Mouse (Mus musculus): Measurements from ENCODE around the gene Eif2s2. TPM values are rescaled to one million over a fixed set of nuclear protein-coding genes. Genes with fewer than 3 reads are reported as not detected.
A peak's percentile ranks its signal among the peaks of the same experiment; 100 is the strongest.
"Not testable (repeated sequence)": the region's sequence is repeated elsewhere in the genome, so short reads cannot be mapped to it uniquely, and the experiment has no call there.

The Eif2s2 gene
- polyA plus RNA-seq, 1 experiment from 2014 or later, result 98.5 TPM

DNA sequence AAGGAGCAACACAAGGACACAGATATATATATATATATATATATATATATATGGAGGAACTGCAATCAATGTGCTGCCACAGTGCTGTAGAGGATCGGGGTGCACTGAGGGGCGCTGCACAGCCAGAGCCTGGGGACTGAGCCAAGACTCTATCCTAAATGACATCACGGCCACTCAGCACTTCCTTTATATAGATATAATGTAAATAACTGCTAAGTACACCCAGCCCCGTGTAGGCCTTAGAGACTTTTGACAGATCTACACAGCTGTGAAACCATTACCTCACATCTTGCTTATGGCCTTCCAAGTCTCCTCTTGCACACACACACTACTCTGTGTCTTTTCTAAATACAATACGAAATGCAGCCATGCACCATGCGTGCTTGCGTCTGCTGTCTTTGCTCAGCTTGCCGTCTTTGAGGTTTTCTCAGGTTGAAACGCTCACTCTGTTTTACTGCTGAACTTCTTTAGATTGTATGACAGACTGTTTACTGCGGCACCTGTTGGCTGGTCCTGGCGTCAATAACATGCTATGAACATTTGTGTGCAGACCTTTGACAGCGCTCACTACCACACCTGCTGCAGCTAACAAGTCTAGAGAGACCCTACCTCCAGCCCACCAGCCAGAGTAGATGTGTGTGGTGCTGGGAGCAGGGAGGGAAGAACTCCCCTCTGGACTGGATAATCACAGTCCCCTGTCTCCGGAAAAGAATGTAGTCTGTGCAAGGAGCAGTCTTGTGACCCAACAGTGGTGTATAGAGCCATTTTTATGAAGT is 25.3 kb upstream of the Eif2s2 start:
- H3K4me3 ChIP-seq, result no peak overlapping the region
- no peaks in the 10 kb centered on the region for H3K4me1 ChIP-seq
- H3K9ac ChIP-seq, result no peak overlapping the region
- no peaks in the 10 kb centered on the region for H3K36me3 ChIP-seq
- no peak for ATAC-seq (ENCODE audit: insufficient number of reproducible peaks, low FRiP score, low TSS enrichment, low read depth)
- 0 out of 2 replicates have a peak, but pooled peaks cover 6% of the 10 kb centered on the region for H3K27me3 ChIP-seq
- no peak overlapping the region for H3K4me2 ChIP-seq
- 49% methylated on average over 13 of the region's 13 CpGs for WGBS
- no peak overlapping the region for H3K27ac ChIP-seq
- no peaks in the 10 kb centered on the region for H3K9me3 ChIP-seq

DNA sequence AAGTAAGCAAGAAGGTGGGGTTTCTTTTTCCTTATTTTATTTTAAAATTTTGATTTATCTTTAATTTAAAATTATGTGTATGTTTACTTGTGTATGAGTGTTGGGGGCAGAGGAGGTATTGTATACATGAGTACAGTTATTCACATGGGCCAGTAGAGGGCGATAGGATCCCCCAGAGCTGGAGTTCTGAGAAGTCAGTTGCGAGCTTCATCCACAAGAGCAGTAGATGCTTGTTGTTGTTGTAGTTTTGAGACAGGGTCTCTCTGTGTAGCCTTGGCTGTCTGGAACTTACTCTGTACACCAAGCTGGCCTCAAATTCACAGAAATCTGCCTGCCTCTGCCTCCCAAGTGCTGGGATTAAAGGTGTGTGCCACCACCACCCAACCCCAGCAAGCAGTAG is 23.8 kb upstream of the Eif2s2 start:
- Histone ChIP-seq H3K27me3 (0 out of 2 replicates have a peak, but pooled peaks cover 6% of the 10 kb centered on the region), H3K27ac (no peak overlapping the region), H3K4me3 (no peak overlapping the region), H3K4me1 (no peaks in the 10 kb centered on the region), H3K9ac (no peak overlapping the region), H3K36me3 (no peaks in the 10 kb centered on the region), H3K9me3 (no peaks in the 10 kb centered on the region), H3K4me2 (no peak overlapping the region)
- no peak for ATAC-seq (ENCODE audit: insufficient number of reproducible peaks, low FRiP score, low TSS enrichment, low read depth)
- WGBS, result 15% methylated on average over 2 of the region's 2 CpGs

DNA sequence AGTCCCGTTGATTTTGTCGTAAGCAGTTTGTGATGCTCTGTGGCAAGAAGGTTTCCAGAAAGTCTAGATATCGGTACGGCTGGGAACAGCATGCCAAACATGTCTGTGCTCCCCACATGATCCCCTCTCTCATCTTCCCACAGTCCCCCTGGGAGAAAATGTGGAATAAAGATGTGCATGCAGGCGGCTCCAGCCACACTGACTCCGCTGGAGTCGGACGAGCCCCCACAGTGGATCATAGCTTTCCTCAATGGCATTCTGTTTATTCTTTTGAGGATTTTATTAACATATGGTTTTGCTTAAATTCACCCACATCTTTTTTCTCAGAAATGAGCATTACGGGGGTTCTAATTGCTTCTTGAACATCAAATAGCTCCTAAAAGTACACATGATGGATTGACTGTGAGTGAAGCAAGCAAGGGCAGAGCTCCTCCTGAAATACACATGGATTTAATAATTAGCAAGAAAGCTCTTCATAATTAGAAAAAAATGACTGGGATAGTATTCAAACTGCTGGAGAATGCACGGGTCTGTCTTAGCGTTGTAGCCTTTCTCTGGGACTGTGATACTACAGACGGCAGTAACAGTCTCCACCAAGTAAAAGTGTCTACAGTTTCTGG is 23.3 kb upstream of the Eif2s2 start:
- H3K4me3 ChIP-seq, result no peak overlapping the region
- no peak overlapping the region for H3K9ac ChIP-seq
- H3K4me1 ChIP-seq, result no peaks in the 10 kb centered on the region
- no peaks in the 10 kb centered on the region for H3K9me3 ChIP-seq
- H3K4me2 ChIP-seq, result no peak overlapping the region
- H3K36me3 ChIP-seq, result no peaks in the 10 kb centered on the region
- peak overlapping the region; percentile 38; the same call in 1 of the 2 replicates for H3K27ac ChIP-seq
- 0 out of 2 replicates have a peak, but pooled peaks cover 3% of the 10 kb centered on the region for H3K27me3 ChIP-seq
- WGBS, result 26% methylated on average over 12 of the region's 12 CpGs
- ATAC-seq (ENCODE audit: insufficient number of reproducible peaks, low FRiP score, low TSS enrichment, low read depth), result no peak

- WGBS, result 85% methylated on average over 6 of the region's 6 CpGs
- H3K36me3 ChIP-seq, result no peaks in the 10 kb centered on the region
Measured at GRCm38 (mm10) chr2:154909789-154910188, 17.1 kb upstream of the Eif2s2 start.

DNA sequence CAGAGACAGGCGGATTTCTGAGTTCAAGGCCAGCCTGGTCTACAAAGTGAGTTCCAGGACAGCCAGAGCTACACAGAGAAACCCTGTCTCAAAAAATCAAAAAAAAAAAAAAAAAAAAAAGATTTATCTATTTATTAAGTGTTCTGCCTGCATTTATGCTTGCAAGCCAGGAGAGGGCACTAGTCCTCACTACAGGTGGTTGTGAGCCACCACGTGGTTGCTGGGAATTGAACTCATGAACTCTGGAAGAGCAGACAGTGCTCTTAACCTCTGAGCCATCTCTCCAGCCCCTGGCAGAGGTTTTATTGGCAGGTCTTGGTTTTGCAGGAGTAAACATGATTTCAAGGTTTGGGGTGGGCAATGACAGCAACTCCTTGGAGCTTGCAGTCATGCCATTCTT is 15.5 kb upstream of the Eif2s2 start:
- 40% methylated on average over 2 of the region's 2 CpGs for WGBS
- not testable (repeated sequence) for H3K4me2 ChIP-seq; H3K4me3 ChIP-seq; H3K27ac ChIP-seq; H3K9ac ChIP-seq; H3K9me3 ChIP-seq; H3K27me3 ChIP-seq; ATAC-seq (ENCODE audit: insufficient number of reproducible peaks, low FRiP score, low TSS enrichment, low read depth); H3K4me1 ChIP-seq; H3K36me3 ChIP-seq

More at GRCm38 (mm10) chr2:154909789-154910188, 17.1 kb upstream of the Eif2s2 start:
- H3K27ac ChIP-seq, result no peak overlapping the region
- H3K4me2 ChIP-seq, result no peak overlapping the region
- H3K27me3 ChIP-seq, result no peaks in the 10 kb centered on the region
- no peak overlapping the region for H3K9ac ChIP-seq
- H3K4me3 ChIP-seq, result no peak overlapping the region
- no peak for ATAC-seq (ENCODE audit: insufficient number of reproducible peaks, low FRiP score, low TSS enrichment, low read depth)
- H3K4me1 ChIP-seq, result no peaks in the 10 kb centered on the region
- no peaks in the 10 kb centered on the region for H3K9me3 ChIP-seq

- Histone ChIP-seq H3K4me1 (no peaks in the 10 kb centered on the region), H3K36me3 (no peaks in the 10 kb centered on the region), H3K9ac (no peak overlapping the region), H3K9me3 (no peaks in the 10 kb centered on the region), H3K4me2 (no peak overlapping the region), H3K27ac (no peak overlapping the region), H3K4me3 (no peak overlapping the region), H3K27me3 (no peaks in the 10 kb centered on the region)
- WGBS, result 58% methylated on average over 2 of the region's 2 CpGs
- ATAC-seq (ENCODE audit: insufficient number of reproducible peaks, low FRiP score, low TSS enrichment, low read depth), result no peak
Measured at GRCm38 (mm10) chr2:154905796-154906195, 13.1 kb upstream of the Eif2s2 start.

DNA sequence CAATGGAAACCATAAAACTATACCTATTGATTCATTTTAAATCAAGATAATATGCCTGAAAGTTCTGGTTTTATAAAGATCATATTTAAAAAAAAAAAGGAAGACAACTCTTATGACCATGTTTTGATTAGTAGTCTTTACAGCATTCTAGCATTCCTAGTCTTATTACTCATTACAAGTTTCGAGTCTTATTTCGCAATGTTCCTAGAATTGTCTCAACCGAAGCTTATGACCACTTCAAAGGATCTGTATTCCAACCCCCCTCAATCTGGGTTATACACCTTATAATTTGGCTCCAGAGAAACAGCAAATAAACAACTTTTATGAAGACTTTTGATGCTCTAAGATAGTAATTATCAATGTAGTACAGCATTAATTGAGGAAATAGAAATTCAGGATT is 9.4 kb upstream of the Eif2s2 start:
- no peaks in the 10 kb centered on the region for H3K27me3 ChIP-seq
- no peak for ATAC-seq (ENCODE audit: insufficient number of reproducible peaks, low FRiP score, low TSS enrichment, low read depth)
- no peaks in the 10 kb centered on the region for H3K4me1 ChIP-seq
- no peak overlapping the region for H3K27ac ChIP-seq
- H3K36me3 ChIP-seq, result no peaks in the 10 kb centered on the region
- H3K4me2 ChIP-seq, result no peak overlapping the region
- no peak overlapping the region for H3K4me3 ChIP-seq
- H3K9ac ChIP-seq, result no peak overlapping the region
- 63% methylated on average over 3 of the region's 3 CpGs for WGBS
- H3K9me3 ChIP-seq, result no peaks in the 10 kb centered on the region

DNA sequence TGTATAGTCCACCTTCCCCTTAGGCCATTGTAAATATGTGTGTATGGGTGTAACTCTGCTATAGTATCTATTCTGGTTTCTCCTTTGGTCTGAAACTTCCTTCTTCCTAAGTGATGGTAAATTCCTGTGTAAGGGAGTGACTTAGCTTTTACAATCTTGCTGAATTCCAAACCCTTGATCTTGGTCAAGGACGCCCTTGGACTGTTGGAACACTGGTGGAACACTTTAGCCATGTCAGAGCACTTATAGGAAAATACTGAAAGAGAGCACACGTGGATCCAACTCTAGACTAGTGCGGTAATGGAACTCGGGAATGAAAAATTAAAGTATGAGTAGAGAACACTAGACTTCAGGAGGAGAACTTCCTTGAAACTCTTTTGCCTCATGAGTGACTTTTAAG is 6.7 kb upstream of the Eif2s2 start:
- not testable (repeated sequence) for ATAC-seq (ENCODE audit: insufficient number of reproducible peaks, low FRiP score, low TSS enrichment, low read depth); H3K36me3 ChIP-seq; H3K9ac ChIP-seq; H3K4me2 ChIP-seq; H3K27ac ChIP-seq; H3K4me3 ChIP-seq; H3K27me3 ChIP-seq; H3K4me1 ChIP-seq; H3K9me3 ChIP-seq
- WGBS, result 79% methylated on average over 4 of the region's 4 CpGs

DNA sequence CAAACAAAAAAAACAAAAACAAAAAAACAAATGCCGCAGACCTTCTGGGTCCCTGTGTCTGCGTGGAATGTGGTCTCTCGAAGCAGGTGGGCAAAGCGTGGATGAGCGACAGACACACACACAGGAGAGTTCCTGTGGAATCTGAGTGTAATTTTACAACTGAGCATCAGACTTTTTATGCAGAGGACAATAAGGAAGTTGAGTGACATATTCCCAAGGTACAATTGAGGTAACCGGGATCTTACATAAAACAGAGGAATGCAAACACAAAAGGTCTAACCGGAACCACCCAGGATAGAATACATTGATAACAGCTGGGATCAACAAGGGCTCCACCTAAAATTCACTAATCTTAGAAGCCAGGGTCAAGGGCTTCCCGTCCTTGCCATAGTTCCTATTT is 6.3 kb upstream of the Eif2s2 start:
- not testable (repeated sequence) for H3K9me3 ChIP-seq; ATAC-seq (ENCODE audit: insufficient number of reproducible peaks, low FRiP score, low TSS enrichment, low read depth); H3K4me3 ChIP-seq; H3K4me1 ChIP-seq; H3K9ac ChIP-seq; H3K36me3 ChIP-seq; H3K27ac ChIP-seq; H3K4me2 ChIP-seq; H3K27me3 ChIP-seq
- 89% methylated on average over 8 of the region's 8 CpGs for WGBS

GRCm38 (mm10) chr2:154893548-154893947 is 813 bp upstream of the Eif2s2 start:
- Histone ChIP-seq H3K9ac (no peak overlapping the region), H3K36me3 (no peaks in the 10 kb centered on the region), H3K9me3 (no peaks in the 10 kb centered on the region), H3K4me2 (peak overlapping the region; percentile 70; the same call in 1 of the 2 replicates), H3K4me3 (peak overlapping the region; percentile 92; the same call in 1 of the 2 replicates), H3K27ac (no peak overlapping the region), H3K27me3 (no peaks in the 10 kb centered on the region), H3K4me1 (peaks cover 10% of the 10 kb centered on the region; the same call in 1 of the 2 replicates)
- 62% methylated on average over 4 of the region's 4 CpGs for WGBS
- ATAC-seq (ENCODE audit: insufficient number of reproducible peaks, low FRiP score, low TSS enrichment, low read depth), result no peak

- peaks cover 10% of the 10 kb centered on the region; the same call in 1 of the 2 replicates for H3K4me1 ChIP-seq
- no peak overlapping the region for H3K9ac ChIP-seq
- peaks cover 3% of the 10 kb centered on the region; the same call in 1 of the 2 replicates for H3K36me3 ChIP-seq
- peak overlapping the region; percentile 70 for H3K4me2 ChIP-seq
- peak overlapping the region; percentile 92 for H3K4me3 ChIP-seq
- H3K27ac ChIP-seq, result peak overlapping the region; percentile 68; the same call in 1 of the 2 replicates
- WGBS, result 8% methylated on average over 12 of the region's 12 CpGs
- no peak for ATAC-seq (ENCODE audit: insufficient number of reproducible peaks, low FRiP score, low TSS enrichment, low read depth)
- no peaks in the 10 kb centered on the region for H3K9me3 ChIP-seq
- no peaks in the 10 kb centered on the region for H3K27me3 ChIP-seq
Measured at GRCm38 (mm10) chr2:154893045-154893385, 280 bp upstream of the Eif2s2 start.

DNA sequence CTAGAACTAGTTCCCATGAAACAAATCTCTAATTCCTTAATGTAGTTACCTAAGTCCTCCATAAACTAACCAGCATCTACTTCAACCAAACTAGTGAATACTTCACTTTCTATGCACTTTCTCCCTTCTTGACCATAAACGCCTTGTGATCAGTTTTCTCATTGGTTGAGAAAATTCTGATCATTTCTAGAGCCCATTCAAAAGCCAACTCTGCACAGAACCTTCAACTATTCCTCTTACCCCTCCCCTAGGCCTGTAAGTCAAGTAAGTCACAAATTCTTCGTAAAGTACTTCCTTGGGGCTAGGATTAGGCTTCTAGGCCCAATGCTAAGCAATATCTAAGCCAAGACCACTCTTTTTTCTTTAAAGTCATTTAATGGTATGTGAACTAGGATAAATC is 1.1 kb downstream of the Eif2s2 start:
- Histone ChIP-seq H3K4me1 (peaks cover 10% of the 10 kb centered on the region; the same call in 1 of the 2 replicates), H3K4me3 (peak overlapping the region; percentile 92), H3K27ac (no peak overlapping the region), H3K9me3 (no peaks in the 10 kb centered on the region), H3K36me3 (peaks cover 13% of the 10 kb centered on the region), H3K4me2 (peak overlapping the region; percentile 63), H3K27me3 (no peaks in the 10 kb centered on the region), H3K9ac (peak overlapping the region; percentile 77)
- WGBS, result 8% methylated on average over 2 of the region's 2 CpGs
- no peak for ATAC-seq (ENCODE audit: insufficient number of reproducible peaks, low FRiP score, low TSS enrichment, low read depth)

Data from limb, embryonic 15.5 days (tissue).